Mouse (Mus musculus) heart, adult 2 months (tissue): ENCODE data around the gene Itpkc. TPM values are rescaled to one million over a fixed set of nuclear protein-coding genes. Genes with fewer than 3 reads are reported as not detected.

Experiments used
- DNase-seq, 2 experiments: peaks; one replicate each; pipeline ENCODE4 v3.0.0; 2021
- H3K27ac ChIP-seq: fragments of 200-600 bp; 2 replicates; pipeline ENCODE4 v1.8.1; 2022
- H3K27me3 ChIP-seq: fragments of 200-500 bp; 2 replicates; pipeline ENCODE4 v1.6.1; 2012; ENCODE audit warnings: mild to moderate bottlenecking, low read length, inconsistent platforms, mixed read lengths; ENCODE audit not compliant: control insufficient read depth, insufficient read depth
- H3K36me3 ChIP-seq: fragments of 200-500 bp; 2 replicates; pipeline ENCODE4 v1.6.1; 2012; ENCODE audit warnings: low read length, inconsistent platforms; ENCODE audit not compliant: control insufficient read depth, insufficient read depth
- H3K4me1 ChIP-seq: fragments of 200-500 bp; 2 replicates; pipeline ENCODE4 v1.6.1; 2011; ENCODE audit warnings: low read length; ENCODE audit not compliant: control insufficient read depth, insufficient read depth
- H3K4me3 ChIP-seq: fragments of 200-600 bp; 2 replicates; pipeline ENCODE4 v1.8.1; 2022
- H3K79me2 ChIP-seq: fragments of 200-500 bp; replicated peaks from 2 replicates; pipeline ENCODE4 v1.6.1; 2012; ENCODE audit warnings: mild to moderate bottlenecking, inconsistent platforms, low read length, moderate library complexity, mixed read lengths; ENCODE audit not compliant: control insufficient read depth, insufficient read depth
- H3K9ac ChIP-seq: fragments of 200-500 bp; 2 replicates; pipeline ENCODE4 v1.6.1; 2012; ENCODE audit warnings: low read depth, mild to moderate bottlenecking, control low read depth, inconsistent platforms, low read length, mixed read lengths
- CTCF ChIP-seq: fragments of 200-600 bp; IDR thresholded peaks from 2 replicates; pipeline ENCODE4 v1.8.1; 2022; ENCODE audit warnings: antibody characterized with exemption, mild to moderate bottlenecking, moderate library complexity
- EP300 ChIP-seq: fragments of 200-500 bp; IDR thresholded peaks from 2 replicates; pipeline ENCODE4 v1.6.1; 2011; ENCODE audit warnings: low read depth, low read length, control low read depth; ENCODE audit not compliant: insufficient read depth
- POLR2A ChIP-seq: fragments of 200-500 bp; IDR thresholded peaks from 2 replicates; pipeline ENCODE4 v1.6.1; 2011; ENCODE audit warnings: mild to moderate bottlenecking, low read depth, low read length, control low read depth; ENCODE audit not compliant: insufficient read depth
- WGBS: fragments of 180-500 bp; shearing (Covaris S2); methylation state at CpG from one replicate; pipeline ENCODE4 v1.1.7; 2018; 5-methylcytosine and 5-hydroxymethylcytosine counted together
- intact Hi-C: fragments of 180-260 bp; cut with DNase I; formaldehyde crosslinking; loops from one replicate; pipeline ENCODE4 v1.15.1; 2025
- polyA plus RNA-seq: library from polyadenylated mRNA; depleted of rRNA; stranded (reverse); fragments of >200 nt; gene quantifications from 2 replicates; pipeline ENCODE4 v1.2.3, GENCODE M21; 2012
- total RNA-seq, 2 experiments: library from RNA; stranded (reverse); gene quantifications; 2 replicates each; pipeline ENCODE4 v1.2.3; 2021

Itpkc gene
- total and polyA plus RNA-seq, 3 experiments: 4.2 to 4.8 (median 4.4) TPM

DNA sequence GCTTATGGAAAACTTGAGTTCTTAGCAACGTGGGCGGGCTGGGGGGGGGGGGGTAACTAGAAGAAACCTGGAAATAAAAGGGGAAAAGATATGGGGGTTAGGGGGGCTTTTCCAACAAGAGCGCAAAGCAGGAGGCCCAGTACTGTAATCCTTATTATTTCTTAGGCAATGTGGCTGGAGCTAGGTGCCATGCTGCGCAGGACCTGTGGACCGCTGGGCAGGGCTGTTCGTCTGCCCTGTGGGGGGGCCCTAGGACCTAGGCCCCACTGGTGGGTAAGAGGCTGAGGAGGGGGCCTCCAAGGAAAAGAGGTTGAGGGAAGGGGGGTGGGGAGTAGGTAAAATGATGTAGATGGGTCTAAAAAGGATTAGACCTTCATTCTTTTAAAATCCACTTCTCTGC lies 4.8 kb upstream of the Itpkc start:
- WGBS: 13% methylated on average over 6 of the region's 6 CpGs
- peak overlapping the region; percentile 77 for H3K4me3 ChIP-seq

DNA sequence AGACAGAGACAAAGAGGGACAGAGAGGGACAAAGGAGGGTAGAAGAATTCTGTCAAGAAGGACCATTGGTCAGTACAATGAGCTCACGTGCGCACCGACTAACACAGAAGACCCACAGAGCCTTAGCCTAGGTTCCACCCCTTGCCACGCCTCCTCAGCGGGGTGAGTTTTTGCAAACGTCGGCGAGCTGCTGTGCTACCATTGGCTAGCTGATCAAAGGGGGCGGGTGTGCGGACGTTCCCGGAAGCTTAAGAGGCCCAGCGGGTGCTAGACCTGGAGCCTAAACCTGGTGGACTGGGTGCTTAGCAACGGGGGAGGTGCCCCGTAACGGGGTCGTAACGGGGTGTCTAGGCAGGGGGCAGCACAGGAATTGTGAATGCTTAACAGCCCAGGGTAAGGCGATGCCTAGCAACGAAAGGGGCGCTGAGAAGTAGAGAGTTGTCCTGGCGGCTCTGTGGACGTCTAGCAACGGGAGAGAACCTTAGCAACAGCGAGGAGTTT lies 4.4 kb upstream of the Itpkc start, which contains the start of gene Coq8b:
TSS of gene Coq8b (plus strand) at position 243 of the 501 bp plus-strand sequence.
- Histone ChIP-seq H3K79me2 (no peaks in the 10 kb centered on the region), H3K27ac (peak within 1 kb of the TSS; percentile 69), H3K4me3 (peak within 1 kb of the TSS; percentile 77), H3K4me1 (peaks cover 3% of the 10 kb centered on the region), H3K9ac (peak within 1 kb of the TSS; percentile 82), H3K36me3 (no peaks in the 10 kb centered on the region), H3K27me3 (no peaks in the 10 kb centered on the region)
- DNase-seq: peak; percentile 93 to 95
- under 1% methylated on average over 25 of the region's 25 CpGs for WGBS
- TF ChIP-seq CTCF (peak; percentile 28; the same call in 1 of the 2 replicates), POLR2A (peak; percentile 68; the same call in 1 of the 2 replicates), EP300 (0 out of 2 replicates have a peak, but pooled peaks have one; percentile 32)
- intact Hi-C loops: loop anchor here (1.0 kb wide), 1 partner anchor 25 kb away; the partner anchor contains the start of gene Numbl

More for the DNA sequence above, 4.8 kb upstream of the Itpkc start:
- H3K9ac ChIP-seq: peak overlapping the region; percentile 25; the same call in 1 of the 2 replicates
- no peaks in the 10 kb centered on the region for H3K36me3 ChIP-seq
- intact Hi-C loops: no loop called here
- no peak for DNase-seq
- H3K4me1 ChIP-seq: peaks cover 3% of the 10 kb centered on the region
- TF ChIP-seq POLR2A: no peak
- TF ChIP-seq EP300: no peak
- TF ChIP-seq CTCF: no peak
- no peaks in the 10 kb centered on the region for H3K27me3 ChIP-seq
- no peaks in the 10 kb centered on the region for H3K79me2 ChIP-seq
- no peak overlapping the region; the same call in 1 of the 2 replicates for H3K27ac ChIP-seq

DNA sequence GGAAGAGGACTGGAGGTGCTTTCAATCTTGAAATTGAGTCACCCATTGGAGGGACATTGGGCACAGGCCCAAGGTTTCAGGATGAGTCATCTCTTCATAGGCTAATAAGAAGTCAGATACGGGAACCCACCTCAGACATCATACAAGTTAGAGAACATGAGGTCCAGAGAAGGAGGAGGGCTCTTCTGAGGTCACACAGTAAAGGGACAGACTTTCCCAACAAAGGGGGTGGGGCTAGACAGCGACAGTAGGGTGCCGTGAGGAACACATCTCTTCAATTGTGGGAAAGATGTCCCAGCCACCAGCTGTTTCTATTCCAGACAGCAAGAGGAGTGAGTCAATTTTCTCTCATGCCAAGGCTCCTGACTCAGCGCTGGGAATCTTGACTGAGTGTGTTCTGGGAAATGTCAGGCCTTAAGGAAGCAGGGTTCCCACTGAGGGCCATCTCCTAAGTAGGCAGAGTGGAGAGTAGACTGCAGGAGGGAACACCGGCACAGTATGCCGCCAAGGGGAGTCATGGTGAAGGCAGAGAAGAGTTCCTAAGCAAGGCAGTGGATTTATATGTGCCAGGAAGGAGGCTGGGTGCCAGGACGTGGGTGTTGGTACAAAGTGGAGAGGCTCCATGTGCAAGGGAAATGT lies 3.4 kb upstream of the Itpkc start:
- H3K27me3 ChIP-seq: no peaks in the 10 kb centered on the region
- no peaks in the 10 kb centered on the region for H3K36me3 ChIP-seq
- peaks cover 8% of the 10 kb centered on the region for H3K4me1 ChIP-seq
- intact Hi-C loops: loop anchor here (1.0 kb wide), 1 partner anchor 26 kb away; the partner anchor contains the start of gene Numbl
- peak; percentile 49 to 72 for DNase-seq
- no peak overlapping the region for H3K4me3 ChIP-seq
- H3K79me2 ChIP-seq: no peaks in the 10 kb centered on the region
- TF ChIP-seq EP300 (0 out of 2 replicates have a peak, but pooled peaks have one; percentile 14), POLR2A (no peak), CTCF (no peak)
- H3K27ac ChIP-seq: peak overlapping the region; percentile 69
- 45% methylated on average over 7 of the region's 7 CpGs for WGBS
- no peak overlapping the region for H3K9ac ChIP-seq

DNA sequence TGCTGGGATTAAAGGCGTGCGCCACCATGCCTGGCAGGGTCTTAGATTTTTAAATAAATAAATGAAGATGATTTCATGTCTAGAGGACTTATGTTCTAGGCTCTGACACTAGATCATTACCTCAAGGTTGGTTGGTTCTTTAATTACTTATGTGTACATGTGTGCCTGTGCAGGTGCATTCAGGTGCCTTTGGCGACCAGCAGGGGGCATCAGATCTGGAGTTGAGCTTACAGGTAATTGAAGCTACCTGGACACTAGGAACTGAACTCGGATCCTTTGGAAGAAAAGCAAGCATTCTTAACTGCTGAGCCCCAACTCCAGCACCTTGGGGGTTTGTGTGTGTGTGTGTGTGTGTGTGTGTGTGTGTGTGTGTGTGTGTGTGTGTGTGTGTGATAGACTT lies 2.3 kb upstream of the Itpkc start:
- no peak overlapping the region for H3K4me3 ChIP-seq
- intact Hi-C loops: no loop called here
- TF ChIP-seq EP300: no peak
- TF ChIP-seq POLR2A: no peak
- peak; percentile 36 for TF ChIP-seq CTCF
- H3K4me1 ChIP-seq: peaks cover 13% of the 10 kb centered on the region
- no peaks in the 10 kb centered on the region for H3K27me3 ChIP-seq
- no peak for DNase-seq
- no peak overlapping the region for H3K9ac ChIP-seq
- H3K36me3 ChIP-seq: no peaks in the 10 kb centered on the region
- no peak overlapping the region for H3K27ac ChIP-seq
- WGBS: 70% methylated on average over 4 of the region's 4 CpGs
- H3K79me2 ChIP-seq: no peaks in the 10 kb centered on the region

DNA sequence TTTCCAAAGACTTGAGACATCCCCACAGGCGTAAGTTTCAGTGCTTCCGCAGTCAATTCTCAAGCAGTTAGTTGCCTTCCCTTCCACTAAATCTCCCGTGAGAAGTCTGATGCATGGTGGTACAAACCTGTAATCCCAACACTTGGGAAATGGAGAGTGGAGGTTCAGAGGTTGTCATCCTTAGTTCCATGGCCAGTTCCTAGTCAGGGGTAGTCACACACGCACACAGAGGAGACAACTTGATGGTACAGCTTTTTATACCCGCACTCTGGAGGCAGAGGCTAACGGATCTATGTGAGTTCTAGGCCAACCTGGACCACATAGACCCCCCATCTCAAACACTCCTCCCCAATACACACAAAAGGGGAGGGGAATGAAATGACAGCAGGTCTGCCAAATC lies 404 bp upstream of the Itpkc start:
- Histone ChIP-seq H3K36me3 (no peaks in the 10 kb centered on the region), H3K4me3 (peak overlapping the region; percentile 71), H3K27ac (peak overlapping the region; percentile 95), H3K9ac (peak overlapping the region; percentile 83), H3K4me1 (peaks cover 20% of the 10 kb centered on the region), H3K79me2 (peaks cover 3% of the 10 kb centered on the region; the same call in 1 of the 2 replicates), H3K27me3 (no peaks in the 10 kb centered on the region)
- intact Hi-C loops: loop anchor here (1.0 to 5.0 kb wide), 2 partner anchors 34 to 72 kb away; partner anchors contain the start of gene BC024978
- DNase-seq: no peak
- 15% methylated on average over 6 of the region's 6 CpGs for WGBS
- TF ChIP-seq EP300: no peak
- no peak for TF ChIP-seq CTCF
- no peak for TF ChIP-seq POLR2A

DNA sequence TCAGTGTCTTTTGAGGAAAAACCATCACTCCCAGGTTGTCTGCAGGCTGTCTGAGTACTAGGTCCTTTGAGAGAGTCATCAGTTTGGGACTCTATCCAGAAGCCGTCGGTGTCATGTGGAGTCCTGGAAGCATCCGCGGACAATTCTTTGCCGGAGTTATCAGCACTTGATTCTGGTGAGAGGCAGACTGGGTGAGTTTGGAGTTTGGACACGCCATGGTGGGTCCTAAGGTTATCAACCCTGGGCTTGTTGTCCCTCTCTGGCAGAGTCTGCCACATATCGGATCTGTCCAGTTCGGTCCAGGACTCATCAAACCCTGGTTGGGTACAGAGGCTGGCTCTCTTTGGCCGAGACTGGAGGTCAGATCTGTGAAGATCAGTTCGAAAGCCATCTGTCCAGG lies 785 bp downstream of the Itpkc start:
- peak overlapping the region; percentile 71 for H3K4me3 ChIP-seq
- peaks cover 3% of the 10 kb centered on the region; the same call in 1 of the 2 replicates for H3K79me2 ChIP-seq
- WGBS: 5% methylated on average over 10 of the region's 10 CpGs
- H3K9ac ChIP-seq: peak overlapping the region; percentile 84
- TF ChIP-seq EP300 (no peak), CTCF (no peak), POLR2A (no peak)
- H3K27me3 ChIP-seq: no peaks in the 10 kb centered on the region
- H3K4me1 ChIP-seq: peaks cover 21% of the 10 kb centered on the region
- H3K36me3 ChIP-seq: no peaks in the 10 kb centered on the region
- DNase-seq: no peak
- intact Hi-C loops: loop anchor here (1.0 to 5.0 kb wide), 2 partner anchors 32 to 70 kb away; partner anchors contain the start of gene BC024978
- peak overlapping the region; percentile 95 for H3K27ac ChIP-seq
